Mouse (Mus musculus) E14TG2a.4 (cell line): ENCODE measurements at regions not wholly inside any gene's neighbourhood (a gene's known extent, or its start where the extent isn't known, plus 50 kb on each side); places are given as distances from the start of the nearest gene placed in this dataset.

Source experiments
- CTCF ChIP-seq: conservative IDR thresholded peaks from 2 replicates; pipeline ENCODE4 v1.5.1; 2014; ENCODE audit warnings: low read length
- NANOG ChIP-seq: IDR thresholded peaks from 2 replicates; pipeline ENCODE4 v1.6.1; 2014; ENCODE audit warnings: borderline replicate concordance, low read length, mixed read lengths

- TF ChIP-seq CTCF (no peak), NANOG (no peak)
Observed at GRCm38 (mm10) chr10:9173509-9173908, 287.6 kb upstream of the Sash1 start.
